Mouse (Mus musculus): Measurements from ENCODE around the gene Fancl.
"Not testable (repeated sequence)": the region's sequence is repeated elsewhere in the genome, so short reads cannot be mapped to it uniquely, and the experiment has no call there.

Fancl gene

DNA sequence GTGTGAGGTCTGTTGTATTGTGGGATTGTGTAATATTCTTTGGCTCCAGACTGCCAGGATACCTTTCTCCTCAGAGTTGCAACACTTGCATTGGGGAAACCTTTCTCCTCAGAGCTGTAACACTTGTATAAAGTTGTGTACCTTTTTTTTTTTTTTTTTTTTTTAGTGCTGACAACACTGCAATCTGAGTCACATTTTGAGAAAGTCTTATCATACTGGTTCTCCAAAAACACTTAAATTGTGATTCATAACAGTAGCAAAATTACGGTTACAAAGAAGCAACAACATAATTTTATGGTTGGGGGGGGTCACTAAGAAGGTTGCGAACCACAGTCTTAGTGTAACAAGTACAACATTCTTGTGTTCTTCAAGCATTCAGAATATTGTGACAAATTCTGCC lies at the start of gene Fancl:
Fancl (plus strand) TSS at position 165 of the 400 bp plus-strand sequence.
- no peak for DNase-seq (ENCODE audit: low spot score)

GRCm38 (mm10) chr11:26336848-26337247 lies 49.1 kb upstream of the Fancl start:
- no peak for DNase-seq (ENCODE audit: low spot score)

DNA sequence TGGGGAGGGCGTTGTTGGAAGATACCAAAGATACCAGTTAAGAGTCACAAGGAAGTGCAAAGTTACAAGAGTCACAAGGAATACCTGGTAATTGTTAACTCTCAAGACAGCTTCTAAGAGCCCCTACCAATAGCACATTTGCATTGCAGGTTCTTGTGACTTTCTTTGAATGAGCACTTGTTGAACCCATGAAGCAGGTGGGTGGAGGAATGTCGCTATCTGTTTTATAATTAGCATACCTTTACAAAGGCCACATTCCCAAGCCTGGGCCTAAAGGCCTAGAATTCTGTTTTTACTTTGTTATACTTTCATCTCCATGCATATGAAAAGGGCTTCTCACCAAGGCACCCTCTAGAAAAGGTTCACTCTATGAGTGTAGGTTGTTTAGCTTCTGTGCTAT lies 15.8 kb upstream of the Fancl start:
- not testable (repeated sequence) for DNase-seq (ENCODE audit: low spot score)

DNA sequence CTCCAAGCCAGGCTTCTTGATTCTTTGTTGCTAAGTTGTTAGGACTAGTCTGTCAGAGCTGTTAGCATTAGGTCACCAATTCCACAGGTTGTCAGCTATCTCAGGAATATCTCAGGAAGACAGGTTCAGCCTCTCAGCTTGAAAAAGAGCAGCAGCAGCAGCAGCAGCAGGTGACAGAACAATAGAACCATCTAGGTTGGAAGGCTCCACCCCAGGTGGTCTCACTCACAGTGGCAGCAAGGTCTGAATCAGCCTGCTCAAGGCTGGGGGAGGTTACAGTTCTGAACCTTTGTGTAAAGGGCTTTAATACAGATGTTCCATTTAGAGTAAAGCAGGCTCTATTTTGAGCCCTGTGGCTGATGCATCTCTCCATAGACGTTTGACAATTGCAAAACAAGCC lies 14.0 kb upstream of the Fancl start:
- not testable (repeated sequence) for DNase-seq (ENCODE audit: low spot score)

GRCm38 (mm10) chr11:26374132-26374531 lies 11.8 kb upstream of the Fancl start:
- DNase-seq (ENCODE audit: low spot score), result no peak

DNA sequence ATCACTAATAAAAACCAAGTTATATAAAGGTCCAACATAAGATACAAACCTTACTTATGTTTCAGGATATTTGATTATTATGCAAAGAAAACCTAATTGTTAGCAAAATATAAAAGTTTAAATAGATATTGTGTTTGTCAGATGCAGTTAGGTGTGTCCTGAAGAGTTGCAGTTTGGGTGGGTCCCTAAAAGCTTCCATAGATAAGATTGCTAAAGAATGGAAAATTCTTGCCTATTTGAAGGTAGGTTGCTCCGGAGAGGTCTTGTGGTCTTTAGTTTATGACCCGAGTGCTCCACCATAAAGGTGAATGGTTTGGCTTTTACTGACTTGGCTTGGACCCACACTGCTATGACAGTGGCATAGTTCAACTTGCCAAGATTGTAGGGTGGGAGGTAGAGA lies 7.9 kb upstream of the Fancl start:
- no peak for DNase-seq (ENCODE audit: low spot score)

DNA sequence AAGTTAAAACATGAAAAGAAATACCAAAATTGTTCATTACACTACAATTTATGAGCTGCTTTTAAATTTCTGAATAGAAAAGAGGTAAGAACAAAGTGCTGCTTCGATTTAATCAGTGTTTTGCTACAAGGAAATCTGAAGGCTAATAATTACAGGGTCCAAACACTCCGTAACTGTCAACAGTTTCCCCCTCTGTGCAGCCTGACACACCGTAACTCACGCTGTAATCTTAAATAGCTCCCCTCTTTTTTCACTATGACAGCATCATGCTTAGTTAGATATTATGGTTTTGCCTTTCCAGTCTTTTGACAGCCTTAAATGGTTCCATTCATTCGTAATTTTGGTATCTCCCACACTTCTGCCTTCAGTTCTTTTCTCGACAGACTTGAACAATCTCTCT lies 4.4 kb upstream of the Fancl start:
- no peak for DNase-seq (ENCODE audit: low spot score)

DNA sequence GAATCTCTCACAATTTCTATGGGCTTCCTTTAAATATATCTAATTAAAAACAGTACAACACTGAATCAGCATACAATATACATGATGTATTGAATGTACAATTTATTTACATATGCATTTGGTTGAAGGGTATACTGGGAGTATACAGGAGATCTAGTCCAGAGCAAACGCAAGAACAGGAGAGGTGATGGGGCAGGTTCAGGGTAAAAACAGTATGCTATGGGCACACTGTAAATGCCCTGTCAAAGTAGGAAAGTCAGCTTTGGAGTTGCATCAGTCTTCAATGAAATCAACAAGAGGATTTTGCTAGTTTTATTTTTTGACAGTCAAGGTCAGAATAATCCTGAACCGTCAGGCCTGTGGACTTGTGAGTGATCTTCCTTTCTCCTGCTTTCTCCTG lies 743 bp downstream of the Fancl start:
- DNase-seq (ENCODE audit: low spot score), result no peak

DNA sequence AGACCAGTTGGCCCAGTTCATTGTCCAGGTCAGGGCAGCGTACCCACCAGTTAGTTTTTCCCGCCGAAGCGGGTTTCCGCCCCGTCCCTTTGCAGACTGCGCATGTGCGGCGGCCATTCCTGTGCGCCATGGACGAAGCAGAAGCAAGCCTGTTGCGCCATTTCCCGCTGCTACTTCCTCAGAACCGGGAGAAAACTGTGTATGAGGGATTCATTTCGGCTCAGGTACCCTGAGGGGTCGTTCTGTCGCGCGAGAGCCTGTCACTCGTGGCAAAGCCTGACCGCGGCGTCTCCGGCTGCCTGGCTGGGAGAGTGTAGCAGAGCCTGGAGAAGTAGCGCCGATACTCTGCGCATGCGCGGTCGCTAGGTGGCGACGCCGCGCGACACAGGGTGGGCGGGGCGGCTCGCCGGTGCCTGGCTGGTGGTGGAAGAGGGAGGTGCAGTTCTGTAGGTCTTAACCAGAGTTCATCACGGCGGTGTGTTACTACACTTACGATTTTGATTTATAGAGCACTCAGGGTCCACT lies 1.2 kb downstream of the Fancl start:
- DNase-seq (ENCODE audit: low spot score), result peak; percentile 95

- peak; percentile 60 for DNase-seq (ENCODE audit: low spot score)
Measured at GRCm38 (mm10) chr11:26395561-26395960, 9.6 kb downstream of the Fancl start.

DNA sequence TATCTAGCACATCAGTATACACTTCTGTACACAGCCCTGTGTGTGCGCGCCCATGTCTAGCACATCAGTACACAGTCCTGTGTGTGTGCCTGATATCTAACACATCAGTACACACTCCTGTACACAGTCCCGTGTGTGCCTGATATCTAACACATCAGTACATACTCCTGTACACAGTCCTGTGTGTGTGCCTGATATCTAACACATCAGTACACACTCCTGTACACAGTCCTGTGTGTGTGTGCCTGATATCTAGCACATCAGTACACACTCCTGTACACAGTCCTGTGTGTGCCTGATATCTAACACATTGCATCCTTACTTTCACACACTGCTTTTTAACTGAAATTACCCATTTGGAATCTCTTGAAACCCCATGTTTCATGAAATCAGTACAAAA lies 27.0 kb downstream of the Fancl start:
- DNase-seq (ENCODE audit: low spot score), result no peak

- no peak for DNase-seq (ENCODE audit: low spot score)
Measured at GRCm38 (mm10) chr11:26421472-26421871, 35.5 kb downstream of the Fancl start.

DNA sequence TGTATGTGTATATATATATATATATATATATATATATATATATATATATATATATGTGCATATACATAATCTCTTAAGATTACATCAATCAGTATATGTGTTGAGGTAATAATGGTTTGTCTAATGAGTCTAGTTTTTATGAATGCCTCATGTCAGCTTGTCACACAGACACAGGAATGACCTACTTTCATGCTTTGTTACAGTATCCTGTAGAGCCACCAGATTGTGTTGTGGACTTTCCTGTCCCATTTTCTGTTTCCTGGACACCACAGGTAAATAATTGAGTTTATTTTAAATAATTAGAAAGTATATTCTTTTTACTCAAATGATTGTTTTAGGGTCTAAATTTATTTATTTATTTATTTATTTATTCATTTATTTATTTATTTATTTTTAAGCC lies 48.3 kb downstream of the Fancl start:
- no peak for DNase-seq (ENCODE audit: low spot score)

GRCm38 (mm10) chr11:26437818-26438217 lies 51.9 kb downstream of the Fancl start:
- DNase-seq (ENCODE audit: low spot score), result no peak

GRCm38 (mm10) chr11:26441121-26441520 lies 55.2 kb downstream of the Fancl start:
- DNase-seq (ENCODE audit: low spot score), result no peak

GRCm38 (mm10) chr11:26444374-26444773 lies 58.4 kb downstream of the Fancl start:
- no peak for DNase-seq (ENCODE audit: low spot score)

- no peak for DNase-seq (ENCODE audit: low spot score)
Measured at GRCm38 (mm10) chr11:26449789-26450188, 63.9 kb downstream of the Fancl start.

GRCm38 (mm10) chr11:26450636-26451035 lies 64.7 kb downstream of the Fancl start:
- DNase-seq (ENCODE audit: low spot score), result no peak

DNA sequence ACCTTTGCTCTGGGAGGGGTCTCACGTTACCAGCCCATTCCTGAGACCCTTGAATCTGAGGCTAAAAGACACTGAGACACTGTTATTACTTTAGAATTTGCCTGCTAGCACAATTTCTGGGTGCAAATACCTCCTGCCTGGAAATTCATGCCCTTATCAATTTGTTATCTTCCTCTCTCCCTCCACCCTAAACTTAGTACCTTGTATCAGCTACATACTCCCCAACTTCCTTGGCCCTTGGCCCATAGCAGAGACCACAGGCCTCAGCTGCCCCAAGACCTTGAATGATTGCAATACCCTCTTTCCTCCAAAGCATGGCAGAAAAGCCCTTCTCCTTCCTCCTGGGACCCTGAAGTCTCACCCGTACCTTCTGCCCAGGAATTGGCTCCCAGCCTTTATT lies 65.3 kb downstream of the Fancl start:
- DNase-seq (ENCODE audit: low spot score), result no peak

GRCm38 (mm10) chr11:26452693-26453092 lies 66.8 kb downstream of the Fancl start:
- DNase-seq (ENCODE audit: low spot score), result no peak

- no peak for DNase-seq (ENCODE audit: low spot score)
Measured at GRCm38 (mm10) chr11:26454081-26454480, 68.1 kb downstream of the Fancl start.

- no peak for DNase-seq (ENCODE audit: low spot score)
Measured at GRCm38 (mm10) chr11:26477037-26477739, 91.3 kb downstream of the Fancl start.

DNA sequence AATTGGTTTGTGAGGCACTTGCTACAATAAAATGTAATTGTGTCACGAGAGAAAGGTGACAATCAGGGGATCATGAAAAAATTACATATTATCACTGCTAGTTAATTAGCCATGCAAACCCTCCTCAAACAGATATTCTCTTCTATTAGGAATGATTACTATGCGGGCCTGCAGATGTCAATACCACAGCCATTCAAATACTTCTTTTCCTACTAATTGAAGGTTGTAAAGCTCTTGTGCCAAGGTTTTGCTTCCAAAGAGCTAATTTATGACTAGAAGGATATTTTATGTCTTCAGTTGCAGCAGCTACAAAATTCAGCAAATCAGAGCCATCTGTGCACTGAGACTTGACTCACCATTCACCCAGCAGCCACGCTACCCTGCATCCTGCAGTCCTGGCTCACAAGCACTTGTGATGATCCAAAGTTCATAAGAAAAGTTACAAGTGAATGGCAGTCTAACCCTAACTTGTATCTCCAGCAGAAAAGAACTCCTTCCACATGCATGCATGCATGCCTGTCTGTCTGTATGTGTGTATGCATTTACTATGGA lies 95.8 kb downstream of the Fancl start:
- DNase-seq (ENCODE audit: low spot score), result no peak
